Mouse (Mus musculus): ENCODE measurements around the gene Ppp2r1b.

DNA sequence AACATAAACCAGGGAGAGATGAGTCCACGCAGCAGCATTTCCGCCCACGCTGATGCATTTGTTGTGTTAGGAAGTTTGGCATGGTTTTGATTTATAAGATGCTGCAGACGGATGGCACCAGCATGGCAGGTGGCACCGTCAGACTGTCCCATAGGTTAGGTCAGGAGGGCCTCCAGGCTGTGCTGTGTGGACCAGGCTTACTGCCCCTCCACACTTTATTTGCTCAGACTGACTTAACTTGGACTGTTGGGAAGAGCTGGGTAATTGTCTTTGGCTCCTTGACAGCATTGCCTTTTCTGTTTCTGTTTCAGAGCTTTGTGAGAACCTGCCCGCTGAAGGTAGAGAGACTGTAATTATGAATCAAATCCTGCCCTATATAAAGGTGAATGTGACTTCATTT, 21.9 kb downstream of the Ppp2r1b start:
- TF ChIP-seq ETS1 (conservative IDR thresholded peaks at IDR 0.05; ENCODE audit: low read depth, low read length) (no peak), POLR2A (IDR thresholded peaks at IDR 0.05; ENCODE audit: low read depth, low read length) (no peak), JUND (conservative IDR thresholded peaks at IDR 0.05; ENCODE audit: low read depth, low read length) (no peak), CTCF (conservative IDR thresholded peaks at IDR 0.05 in 1 of 2, IDR thresholded peaks at IDR 0.05 in 1 of 2; ENCODE audit: low read depth in 2 of 2, low read length in 2 of 2) (no peak), TBP (conservative IDR thresholded peaks at IDR 0.05; ENCODE audit: low read depth, low read length) (no peak), MAZ (IDR thresholded peaks at IDR 0.05; ENCODE audit: low read depth, low read length) (no peak)
